Mouse (Mus musculus): ENCODE data around the gene Olfr1423.
"Not testable (repeated sequence)": the region's sequence is repeated elsewhere in the genome, so short reads cannot be mapped to it uniquely, and the experiment has no call there.

DNA sequence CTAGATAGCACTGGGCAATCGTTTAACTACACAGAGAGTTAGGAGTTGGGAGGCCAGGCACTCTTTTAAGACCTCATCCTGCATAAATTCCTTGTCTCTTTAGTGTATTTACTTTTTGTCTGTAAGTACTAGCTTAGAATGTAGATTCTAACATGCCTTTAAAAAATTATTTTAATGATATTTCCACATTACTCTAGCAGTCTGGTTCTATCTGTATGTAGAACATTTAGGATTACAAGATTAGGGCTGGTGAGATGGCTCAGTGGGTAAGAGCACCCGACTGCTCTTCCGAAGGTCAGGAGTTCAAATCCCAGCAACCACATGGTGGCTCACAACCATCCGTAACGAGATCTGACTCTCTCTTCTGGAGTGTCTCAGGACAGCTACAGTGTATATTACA is 56.5 kb downstream of the Olfr1423 start:
- TF ChIP-seq POLR2A (IDR thresholded peaks at IDR 0.05; ENCODE audit: borderline replicate concordance, extremely low read depth, insufficient read depth, insufficient read length, poor library complexity, severe bottlenecking); CTCF (IDR thresholded peaks at IDR 0.05; ENCODE audit: borderline replicate concordance, extremely low read depth, insufficient read depth, insufficient read length): not testable (repeated sequence)
